Mouse (Mus musculus) liver, embryonic 14.5 days (tissue): ENCODE data around the gene Vmn1r1.

Experiments
- CTCF ChIP-seq: IDR thresholded peaks from 2 replicates; pipeline ENCODE4 v1.5.1; 2016; ENCODE audit warnings: antibody characterized with exemption, low read depth, control low read depth
- EP300 ChIP-seq: IDR thresholded peaks from 2 replicates; pipeline ENCODE4 v1.6.1; 2016; ENCODE audit warnings: antibody characterized with exemption, low read depth

DNA sequence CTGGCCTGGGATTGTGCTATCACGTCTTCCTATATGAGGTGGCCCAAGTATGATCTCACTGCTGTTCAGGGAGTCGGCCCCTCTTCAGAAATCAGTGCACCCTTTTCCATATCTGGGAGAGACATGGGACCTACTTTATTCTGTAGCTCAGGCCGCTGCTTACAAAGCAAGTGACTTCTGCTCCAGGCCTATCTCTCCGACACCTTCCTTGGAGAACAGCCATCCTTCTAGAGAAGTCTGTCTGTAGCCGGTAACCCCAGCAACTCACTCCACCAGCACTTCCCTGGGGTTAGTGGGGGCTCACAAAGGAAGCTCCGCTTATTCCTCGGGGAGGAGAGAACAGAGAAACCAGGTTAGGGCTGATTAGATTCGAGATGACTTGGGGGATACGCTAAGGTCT, 57.0 kb downstream of the Vmn1r1 start:
- TF ChIP-seq CTCF, result no peak
- TF ChIP-seq EP300, result no peak
